Comparison of ENCODE assay signal across 19 mouse cellular contexts in genomic region chr2:61514445-61515123, GRCm38 (mm10).
A peak's percentile ranks its signal among the peaks of the same experiment; 100 is the strongest.
DNase-seq lines count a peak whose midpoint lies in the region; ATAC-seq and TF ChIP-seq lines count a peak whose summit lies in the region.
"Had no signal": no experiment of that assay in that cellular context is flagged by ENCODE, and none has a peak within 500 bp of the region (broad histone marks: within the 10 kb centered on the region; RNA-seq: fewer than 3 reads in every experiment).

No protein-coding gene starts in this region.

- no peaks in the 10 kb centered on the region for H3K9me3 ChIP-seq in G1E (replicated peaks)
- H3K9me3 ChIP-seq in liver, embryonic 12.5 days (replicated peaks): no peaks in the 10 kb centered on the region
- H3K9me3 ChIP-seq: forebrain, embryonic 15.5 days; heart, embryonic 15.5 days; kidney, embryonic 15.5 days; limb, embryonic 13.5 days; midbrain, embryonic 12.5 days had no signal

- no peak for TF ChIP-seq CTCF in G1E (IDR thresholded peaks at IDR 0.05; ENCODE audit: low read depth, low read length)

- peak; percentile 8 for DNase-seq in G1E (ENCODE audit: low spot score)
- peak; percentile 53 for DNase-seq in c-Kit-positive CD71-positive TER-119-negative erythroid progenitor cells, embryonic 14.5 days (ENCODE audit: low read depth)
- no peak for DNase-seq in adrenal gland, postnatal 25 days
- no peak for DNase-seq in cerebellum, adult 11 months
- DNase-seq in yolk sac, embryonic 10.5 days (ENCODE audit: low spot score): no peak
- DNase-seq: cerebellum, adult 9-11 months; embryo, embryonic 11 days; heart, adult 11 months had no signal

- no peaks in the 10 kb centered on the region for H3K36me3 ChIP-seq in G1E (replicated peaks)
- no peaks in the 10 kb centered on the region for H3K36me3 ChIP-seq in liver, embryonic 12.5 days
- H3K36me3 ChIP-seq: forebrain, embryonic 15.5 days; heart, embryonic 15.5 days; kidney, embryonic 15.5 days; limb, embryonic 13.5 days; midbrain, embryonic 12.5 days had no signal

- WGBS in liver, embryonic 12.5 days (ENCODE audit: insufficient replicate concordance): 22% methylated on average over 6 of the region's 6 CpGs

- peak; percentile 74 for ATAC-seq in G1E (ENCODE audit: extremely low read depth, insufficient number of reproducible peaks, low FRiP score, poor library complexity, severe bottlenecking)
- ATAC-seq in liver, embryonic 12.5 days: peak; percentile 91
- ATAC-seq in megakaryocyte progenitor cell, adult 5-6 weeks (replicated peaks; ENCODE audit: poor library complexity): peak; percentile 59
- ATAC-seq: forebrain, embryonic 15.5 days; lung, postnatal 0 days had no signal

- H3K9ac ChIP-seq in liver, embryonic 12.5 days: no peak overlapping the region
- H3K9ac ChIP-seq: forebrain, embryonic 15.5 days; heart, embryonic 15.5 days; hindbrain, embryonic 14.5 days; kidney, embryonic 15.5 days; limb, embryonic 13.5 days; midbrain, embryonic 12.5 days had no signal

- peaks cover 48% of the 10 kb centered on the region for H3K4me1 ChIP-seq in G1E (ENCODE audit: insufficient read depth, low read depth, low read length)
- peaks cover 39% of the 10 kb centered on the region for H3K4me1 ChIP-seq in liver, embryonic 12.5 days
- H3K4me1 ChIP-seq: forebrain, embryonic 15.5 days; heart, embryonic 15.5 days; kidney, embryonic 15.5 days; limb, embryonic 13.5 days; midbrain, embryonic 12.5 days had no signal

- no peak overlapping the region; the same call in 1 of the 2 replicates for H3K4me3 ChIP-seq in G1E (ENCODE audit: low read depth, low read length)
- 0 out of 2 replicates have a peak overlapping the region, but pooled peaks have one; percentile 3 for H3K4me3 ChIP-seq in liver, embryonic 12.5 days
- H3K4me3 ChIP-seq: forebrain, embryonic 15.5 days; heart, embryonic 15.5 days; kidney, embryonic 15.5 days; layer of hippocampus, adult 2 months; limb, embryonic 13.5 days; midbrain, embryonic 12.5 days; myocyte had no signal

- H3K27me3 ChIP-seq in G1E (ENCODE audit: insufficient read depth, low read length): no peaks in the 10 kb centered on the region
- no peaks in the 10 kb centered on the region for H3K27me3 ChIP-seq in liver, embryonic 12.5 days (replicated peaks)
- H3K27me3 ChIP-seq: forebrain, embryonic 15.5 days; heart, embryonic 15.5 days; kidney, embryonic 15.5 days; limb, embryonic 13.5 days; midbrain, embryonic 12.5 days had no signal

- peak overlapping the region; percentile 88 for H3K27ac ChIP-seq in liver, embryonic 12.5 days
- H3K27ac ChIP-seq: forebrain, embryonic 15.5 days; heart, embryonic 15.5 days; hindbrain, embryonic 14.5 days; kidney, embryonic 15.5 days; layer of hippocampus, adult 2 months; limb, embryonic 13.5 days; midbrain, embryonic 12.5 days had no signal

- H3K4me2 ChIP-seq in liver, embryonic 12.5 days: peak overlapping the region; percentile 60
- H3K4me2 ChIP-seq: forebrain, embryonic 15.5 days; heart, embryonic 15.5 days; hindbrain, embryonic 14.5 days; kidney, embryonic 15.5 days; limb, embryonic 13.5 days; midbrain, embryonic 12.5 days had no signal

Comparison
In these comparisons a context has a peak if more than half of its experiments do, and no peak if none do; other contexts are left out.
1. DNase-seq: peak in G1E (single experiment) and c-Kit-positive CD71-positive TER-119-negative erythroid progenitor cells, embryonic 14.5 days (single experiment); none in adrenal gland, postnatal 25 days (single experiment), cerebellum, adult 11 months (single experiment) and yolk sac, embryonic 10.5 days (single experiment).
2. Peak in every context shown above with its lines, with median percentiles within 50 percentile points of each other: ATAC-seq.